Mouse (Mus musculus): ENCODE data around the gene St6galnac1. TPM values are rescaled to one million over a fixed set of nuclear protein-coding genes. Genes with fewer than 3 reads are reported as not detected.

Gene St6galnac1
- polyA plus RNA-seq, 1 experiment from 2014 or later = 0.12 TPM

DNA sequence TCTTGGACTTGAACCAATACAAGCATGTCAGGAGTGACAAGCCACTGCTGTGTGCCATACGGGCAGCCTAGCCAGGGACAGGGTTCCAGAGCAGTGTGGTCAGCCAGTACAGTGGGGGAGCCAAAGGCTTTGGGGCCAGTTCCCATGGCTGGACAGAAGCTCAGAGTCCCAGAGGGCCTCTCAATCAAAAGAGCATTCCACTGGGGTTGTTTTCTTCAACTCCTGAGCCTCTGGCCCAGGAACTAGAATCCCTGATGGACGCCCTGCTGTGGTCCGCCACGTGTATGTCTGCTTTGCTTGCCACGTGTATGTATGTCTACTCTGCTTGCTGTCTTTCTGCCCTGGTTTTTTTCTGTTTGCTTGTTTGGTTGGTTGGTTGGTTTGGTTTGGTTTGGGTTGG, 25.8 kb upstream of the St6galnac1 start:
- no peak overlapping the region for H3K27ac ChIP-seq (ENCODE audit: low read depth, low read length)
- ATAC-seq = no peak
- 77% methylated on average over 5 of the region's 5 CpGs for WGBS
- H3K4me3 ChIP-seq (ENCODE audit: low read depth, low read length) = no peak overlapping the region
- H3K4me2 ChIP-seq (replicated peaks; ENCODE audit: low read depth) = no peak overlapping the region
- no peaks in the 10 kb centered on the region for H3K27me3 ChIP-seq (replicated peaks; ENCODE audit: control insufficient read depth, insufficient read depth, low read length)
- no peaks in the 10 kb centered on the region for H3K9me3 ChIP-seq (ENCODE audit: control insufficient read depth)
- H3K36me3 ChIP-seq (ENCODE audit: control insufficient read depth, insufficient read depth) = no peaks in the 10 kb centered on the region
- H3K9ac ChIP-seq (ENCODE audit: low read depth, low read length) = no peak overlapping the region
- TF ChIP-seq CTCF (IDR thresholded peaks at IDR 0.05; ENCODE audit: low read depth) = no peak
- H3K4me1 ChIP-seq (replicated peaks; ENCODE audit: control insufficient read depth, insufficient read depth, low read length) = no peaks in the 10 kb centered on the region

DNA sequence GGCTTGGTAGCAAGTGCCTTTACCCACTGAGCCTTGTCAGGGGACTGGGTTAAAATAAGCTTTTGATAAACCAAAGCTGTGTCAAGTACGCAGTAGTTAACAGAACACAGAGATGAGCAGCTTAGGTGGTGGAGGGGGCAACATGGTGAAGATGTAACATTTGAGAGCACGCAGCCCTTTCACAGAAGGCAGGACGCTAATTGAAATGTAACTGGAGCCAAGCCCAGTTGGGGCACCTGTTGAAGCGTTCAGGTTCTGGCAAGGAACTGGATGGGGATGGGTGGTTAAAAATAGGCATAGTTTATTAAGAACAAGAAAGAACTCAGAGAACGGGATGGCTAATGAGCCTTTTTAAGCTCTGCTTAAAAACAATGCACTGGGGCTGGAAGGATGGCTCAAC, 24.1 kb upstream of the St6galnac1 start:
- no peaks in the 10 kb centered on the region for H3K27me3 ChIP-seq (replicated peaks; ENCODE audit: control insufficient read depth, insufficient read depth, low read length)
- no peak for TF ChIP-seq CTCF (IDR thresholded peaks at IDR 0.05; ENCODE audit: low read depth)
- H3K36me3 ChIP-seq (ENCODE audit: control insufficient read depth, insufficient read depth) = no peaks in the 10 kb centered on the region
- H3K4me1 ChIP-seq (replicated peaks; ENCODE audit: control insufficient read depth, insufficient read depth, low read length) = 0 out of 2 replicates have a peak, but pooled peaks cover 3% of the 10 kb centered on the region
- 78% methylated on average over 5 of the region's 5 CpGs for WGBS
- no peak overlapping the region for H3K27ac ChIP-seq (ENCODE audit: low read depth, low read length)
- ATAC-seq = no peak
- H3K4me2 ChIP-seq (replicated peaks; ENCODE audit: low read depth) = no peak overlapping the region
- H3K9ac ChIP-seq (ENCODE audit: low read depth, low read length) = no peak overlapping the region
- H3K4me3 ChIP-seq (ENCODE audit: low read depth, low read length) = no peak overlapping the region
- H3K9me3 ChIP-seq (ENCODE audit: control insufficient read depth) = no peaks in the 10 kb centered on the region

DNA sequence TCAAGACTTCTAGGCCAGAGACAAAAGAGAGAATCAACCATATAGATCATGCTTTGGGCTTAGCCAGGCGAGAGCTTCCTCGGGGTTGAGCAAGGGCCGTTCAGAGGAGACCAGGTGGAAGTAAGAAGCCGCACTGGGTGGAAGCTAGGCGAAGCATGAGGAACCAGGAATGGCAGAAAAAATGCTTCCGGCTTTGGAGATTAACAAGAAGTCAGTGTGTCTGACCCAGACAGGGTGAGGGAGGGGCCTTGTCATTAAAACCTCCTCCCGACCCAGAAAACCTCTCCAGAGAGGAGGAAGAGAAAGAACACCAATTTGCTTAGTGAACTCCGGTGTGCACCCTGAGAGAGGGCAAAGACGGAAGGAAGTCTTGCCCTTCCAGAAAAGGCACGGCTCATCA, 8.9 kb upstream of the St6galnac1 start:
- 86% methylated on average over 10 of the region's 10 CpGs for WGBS
- Histone ChIP-seq H3K27ac (ENCODE audit: low read depth, low read length) (no peak overlapping the region), H3K9ac (ENCODE audit: low read depth, low read length) (no peak overlapping the region), H3K36me3 (ENCODE audit: control insufficient read depth, insufficient read depth) (no peaks in the 10 kb centered on the region), H3K9me3 (ENCODE audit: control insufficient read depth) (no peaks in the 10 kb centered on the region), H3K4me1 (replicated peaks; ENCODE audit: control insufficient read depth, insufficient read depth, low read length) (no peaks in the 10 kb centered on the region), H3K4me2 (replicated peaks; ENCODE audit: low read depth) (no peak overlapping the region), H3K4me3 (ENCODE audit: low read depth, low read length) (no peak overlapping the region), H3K27me3 (replicated peaks; ENCODE audit: control insufficient read depth, insufficient read depth, low read length) (no peaks in the 10 kb centered on the region)
- no peak for ATAC-seq
- TF ChIP-seq CTCF (IDR thresholded peaks at IDR 0.05; ENCODE audit: low read depth) = no peak

DNA sequence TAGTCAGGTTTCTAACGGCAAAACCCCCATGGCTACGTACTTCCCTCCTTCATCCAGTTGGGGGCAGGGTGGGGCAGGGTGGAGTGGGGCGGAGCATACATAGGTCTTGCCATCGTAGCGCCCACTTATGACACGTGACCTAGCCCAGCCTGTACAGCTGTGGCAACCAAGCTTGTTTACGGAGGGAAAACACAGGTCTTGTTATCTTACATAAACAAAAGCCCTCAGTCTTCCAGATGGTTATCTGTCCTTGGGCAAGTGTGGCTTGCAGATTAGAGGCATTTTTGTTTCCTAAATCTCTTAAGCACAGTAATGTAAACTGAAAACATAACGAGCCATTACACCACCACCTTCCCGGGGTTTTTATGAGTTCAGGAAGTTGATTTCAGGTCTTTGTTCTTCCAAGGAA, 7.4 kb upstream of the St6galnac1 start:
- H3K27me3 ChIP-seq (replicated peaks; ENCODE audit: control insufficient read depth, insufficient read depth, low read length) = no peaks in the 10 kb centered on the region
- H3K9me3 ChIP-seq (ENCODE audit: control insufficient read depth) = no peaks in the 10 kb centered on the region
- no peaks in the 10 kb centered on the region for H3K36me3 ChIP-seq (ENCODE audit: control insufficient read depth, insufficient read depth)
- H3K4me2 ChIP-seq (replicated peaks; ENCODE audit: low read depth) = peak overlapping the region; percentile 28; the same call in 1 of the 2 replicates
- no peak overlapping the region for H3K9ac ChIP-seq (ENCODE audit: low read depth, low read length)
- peak; percentile 82 for ATAC-seq
- WGBS = 25% methylated on average over 9 of the region's 9 CpGs
- H3K4me1 ChIP-seq (replicated peaks; ENCODE audit: control insufficient read depth, insufficient read depth, low read length) = no peaks in the 10 kb centered on the region
- peak; percentile 62 for TF ChIP-seq CTCF (IDR thresholded peaks at IDR 0.05; ENCODE audit: low read depth)
- no peak overlapping the region for H3K27ac ChIP-seq (ENCODE audit: low read depth, low read length)
- H3K4me3 ChIP-seq (ENCODE audit: low read depth, low read length) = no peak overlapping the region

DNA sequence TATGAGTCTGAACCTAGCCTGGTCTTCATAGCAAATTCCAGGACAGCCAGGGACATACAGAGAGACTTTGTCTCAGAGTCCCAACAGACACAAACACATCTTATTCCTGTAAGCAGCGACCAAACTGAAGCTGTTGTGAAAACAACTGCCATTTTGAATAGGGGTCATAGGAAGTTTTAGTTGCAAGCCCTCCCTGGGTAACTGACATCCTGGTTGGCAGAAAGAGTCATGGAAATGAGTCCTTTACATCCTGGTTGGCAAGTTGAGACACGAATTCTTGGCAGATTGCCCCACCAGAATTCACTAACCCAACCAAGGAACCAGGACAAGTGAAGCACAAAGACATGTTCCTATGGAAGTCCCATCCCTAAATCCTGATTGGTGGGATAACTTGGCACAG, 2.1 kb downstream of the St6galnac1 start:
- WGBS = 46% methylated on average over 2 of the region's 2 CpGs
- no peak for ATAC-seq
- no peak for TF ChIP-seq CTCF (IDR thresholded peaks at IDR 0.05; ENCODE audit: low read depth)

DNA sequence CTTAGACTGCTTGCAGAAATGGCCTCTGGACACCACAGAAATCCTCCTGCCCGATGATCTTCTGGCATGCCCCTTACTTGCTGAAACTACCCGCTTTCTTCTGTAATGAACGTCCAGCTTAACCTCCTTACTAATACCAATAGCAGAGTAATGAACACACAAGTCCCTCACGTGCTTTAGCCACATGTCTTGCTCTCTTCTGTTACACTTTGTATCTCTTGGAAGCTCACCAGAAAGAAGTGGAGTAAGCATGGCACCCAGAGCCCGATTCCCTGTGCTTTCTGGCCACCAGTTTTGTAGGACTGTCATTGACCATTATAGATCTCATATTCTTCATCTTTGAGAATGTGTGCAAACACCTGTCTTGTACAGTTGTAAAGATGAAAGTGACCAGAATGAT, 5.4 kb downstream of the St6galnac1 start:
- Histone ChIP-seq H3K36me3 (ENCODE audit: control insufficient read depth, insufficient read depth) (no peaks in the 10 kb centered on the region), H3K9me3 (ENCODE audit: control insufficient read depth) (no peaks in the 10 kb centered on the region), H3K4me1 (replicated peaks; ENCODE audit: control insufficient read depth, insufficient read depth, low read length) (no peaks in the 10 kb centered on the region), H3K9ac (ENCODE audit: low read depth, low read length) (no peak overlapping the region), H3K4me3 (ENCODE audit: low read depth, low read length) (no peak overlapping the region), H3K27ac (ENCODE audit: low read depth, low read length) (no peak overlapping the region), H3K4me2 (replicated peaks; ENCODE audit: low read depth) (no peak overlapping the region), H3K27me3 (replicated peaks; ENCODE audit: control insufficient read depth, insufficient read depth, low read length) (no peaks in the 10 kb centered on the region)
- TF ChIP-seq CTCF (IDR thresholded peaks at IDR 0.05; ENCODE audit: low read depth) = no peak
- no peak for ATAC-seq
- 72% methylated on average over 5 of the region's 5 CpGs for WGBS

More for the DNA sequence above, 2.1 kb downstream of the St6galnac1 start:
- Histone ChIP-seq H3K36me3 (ENCODE audit: control insufficient read depth, insufficient read depth) (no peaks in the 10 kb centered on the region), H3K4me3 (ENCODE audit: low read depth, low read length) (no peak overlapping the region), H3K27me3 (replicated peaks; ENCODE audit: control insufficient read depth, insufficient read depth, low read length) (no peaks in the 10 kb centered on the region), H3K9me3 (ENCODE audit: control insufficient read depth) (no peaks in the 10 kb centered on the region), H3K4me1 (replicated peaks; ENCODE audit: control insufficient read depth, insufficient read depth, low read length) (no peaks in the 10 kb centered on the region), H3K27ac (ENCODE audit: low read depth, low read length) (no peak overlapping the region), H3K4me2 (replicated peaks; ENCODE audit: low read depth) (no peak overlapping the region), H3K9ac (ENCODE audit: low read depth, low read length) (no peak overlapping the region)

DNA sequence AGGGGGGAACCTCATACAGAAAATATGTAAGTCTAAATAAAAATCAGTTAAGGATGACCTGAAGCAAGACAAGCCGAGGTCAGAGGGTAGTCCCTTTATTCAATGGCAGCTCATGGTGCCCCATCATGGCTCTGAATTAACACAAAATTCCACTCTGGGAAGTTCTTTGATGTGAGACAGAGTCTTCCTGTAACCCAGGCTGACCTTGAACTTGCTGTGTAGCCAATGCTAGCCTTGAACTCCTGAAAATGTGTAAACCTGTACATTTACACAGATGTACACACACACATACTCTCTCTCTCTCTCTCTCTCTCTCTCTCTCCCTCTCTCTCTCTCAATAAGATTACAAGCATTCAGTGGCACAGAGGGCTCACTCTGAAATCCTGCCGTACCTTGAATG, 10.4 kb downstream of the St6galnac1 start:
- no peak overlapping the region for H3K4me2 ChIP-seq (replicated peaks; ENCODE audit: low read depth)
- TF ChIP-seq CTCF (IDR thresholded peaks at IDR 0.05; ENCODE audit: low read depth) = no peak
- WGBS = 88% methylated on average over 2 of the region's 2 CpGs
- H3K27me3 ChIP-seq (replicated peaks; ENCODE audit: control insufficient read depth, insufficient read depth, low read length) = no peaks in the 10 kb centered on the region
- no peak for ATAC-seq
- no peaks in the 10 kb centered on the region for H3K36me3 ChIP-seq (ENCODE audit: control insufficient read depth, insufficient read depth)
- H3K4me3 ChIP-seq (ENCODE audit: low read depth, low read length) = no peak overlapping the region
- H3K4me1 ChIP-seq (replicated peaks; ENCODE audit: control insufficient read depth, insufficient read depth, low read length) = no peaks in the 10 kb centered on the region
- no peaks in the 10 kb centered on the region for H3K9me3 ChIP-seq (ENCODE audit: control insufficient read depth)
- no peak overlapping the region for H3K27ac ChIP-seq (ENCODE audit: low read depth, low read length)
- H3K9ac ChIP-seq (ENCODE audit: low read depth, low read length) = no peak overlapping the region
